Mouse (Mus musculus) bone marrow, adult 2 months (tissue): Measurements from ENCODE around the gene Krtap5-4. TPM values are rescaled to one million over a fixed set of nuclear protein-coding genes. Genes with fewer than 3 reads are reported as not detected.
A peak's percentile ranks its signal among the peaks of the same experiment; 100 is the strongest.
"Not testable (repeated sequence)": the region's sequence is repeated elsewhere in the genome, so short reads cannot be mapped to it uniquely, and the experiment has no call there.

ENCODE experiments used
- H3K27ac ChIP-seq: fragments of 200-500 bp; 2 replicates; pipeline ENCODE4 v1.5.1; 2012; ENCODE audit warnings: low read depth, mild to moderate bottlenecking, control low read depth, inconsistent platforms, low read length; ENCODE audit not compliant: control insufficient read depth, poor library complexity, insufficient read depth
- H3K4me1 ChIP-seq: fragments of 200-500 bp; 2 replicates; pipeline ENCODE4 v1.6.1; 2011; ENCODE audit warnings: low read length; ENCODE audit not compliant: control insufficient read depth, insufficient read depth
- H3K4me3 ChIP-seq: fragments of 200-500 bp; replicated peaks from 2 replicates; pipeline ENCODE3; 2011; ENCODE audit warnings: mild to moderate bottlenecking, low read depth, low read length, control low read depth; ENCODE audit not compliant: control insufficient read depth
- CTCF ChIP-seq: fragments of 200-500 bp; IDR thresholded peaks from 2 replicates; pipeline ENCODE4 v1.5.1; 2011; ENCODE audit warnings: low read length, control low read depth; ENCODE audit not compliant: control insufficient read depth, insufficient read depth
- POLR2A ChIP-seq: fragments of 200-500 bp; IDR thresholded peaks from 2 replicates; pipeline ENCODE4 v1.6.1; 2011; ENCODE audit warnings: low read depth, mild to moderate bottlenecking, control low read depth, low read length, borderline replicate concordance; ENCODE audit not compliant: control insufficient read depth
- WGBS: fragments of 180-500 bp; shearing (Covaris S2); methylation state at CpG from one replicate; pipeline ENCODE4 v1.1.7; 2018; 5-methylcytosine and 5-hydroxymethylcytosine counted together
- polyA plus RNA-seq: library from polyadenylated mRNA; stranded (reverse); fragments of >200 nt; gene quantifications from 2 replicates; pipeline ENCODE4 v1.2.4, GENCODE M21; 2011; ENCODE audit warnings: low replicate concordance; ENCODE audit not compliant: missing spikeins, insufficient read depth, insufficient read length

Gene Krtap5-4
- not detected in 2 replicates for polyA plus RNA-seq

DNA sequence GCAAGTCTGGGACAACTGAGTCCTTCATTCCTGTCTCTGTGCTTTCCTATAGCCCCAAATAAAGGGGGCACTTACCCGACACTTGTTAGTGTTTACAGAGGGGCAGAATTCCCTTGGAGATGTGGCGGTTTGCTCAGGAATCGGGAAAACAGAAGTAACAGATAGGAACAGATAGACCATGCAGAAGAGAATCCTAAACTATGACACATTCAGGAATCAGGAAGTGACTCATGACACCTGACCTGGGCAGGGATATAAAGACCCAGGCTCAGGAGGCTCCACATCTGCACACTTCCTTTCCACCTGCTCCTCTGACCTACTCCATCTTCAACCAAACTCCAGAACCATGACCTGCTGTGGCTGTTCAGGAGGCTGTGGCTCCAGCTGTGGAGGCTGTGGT, at the start of gene Krtap5-4:
Gene Krtap5-4, plus strand, starts transcription at position 301 of the 400 bp plus-strand sequence.
- TF ChIP-seq CTCF (no peak), POLR2A (no peak)
- WGBS: 27% methylated on average over 3 of the region's 3 CpGs
- H3K4me3 ChIP-seq: no peak within 1 kb of the TSS

DNA sequence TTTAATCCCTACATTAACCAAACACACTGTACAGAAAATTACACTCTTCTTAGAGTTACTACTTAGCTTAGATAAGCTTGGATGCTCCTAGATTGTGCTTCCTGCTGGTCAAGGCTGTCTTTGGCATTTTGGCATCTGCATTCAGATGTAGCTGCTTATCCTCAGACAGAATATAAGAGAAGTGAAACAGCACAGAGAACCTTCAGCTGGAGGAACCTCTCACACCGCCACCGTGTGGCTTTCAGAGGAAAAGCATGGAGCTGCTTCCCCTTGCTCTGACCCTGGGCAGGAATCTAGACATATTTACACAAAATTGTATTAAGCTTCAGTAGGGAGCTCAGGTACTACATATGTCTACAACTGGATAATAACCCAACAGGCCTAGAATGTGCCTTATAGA, 47.8 kb upstream of the Krtap5-4 start:
- no peak overlapping the region for H3K27ac ChIP-seq
- no peak for TF ChIP-seq POLR2A
- TF ChIP-seq CTCF: peak; percentile 64
- no peaks in the 10 kb centered on the region for H3K4me1 ChIP-seq
- 0% methylated on average over 2 of the region's 2 CpGs for WGBS
- H3K4me3 ChIP-seq: no peak overlapping the region

More for the DNA sequence above, at the start of gene Krtap5-4:
- no peak within 1 kb of the TSS for H3K27ac ChIP-seq
- no peaks in the 10 kb centered on the region for H3K4me1 ChIP-seq

DNA sequence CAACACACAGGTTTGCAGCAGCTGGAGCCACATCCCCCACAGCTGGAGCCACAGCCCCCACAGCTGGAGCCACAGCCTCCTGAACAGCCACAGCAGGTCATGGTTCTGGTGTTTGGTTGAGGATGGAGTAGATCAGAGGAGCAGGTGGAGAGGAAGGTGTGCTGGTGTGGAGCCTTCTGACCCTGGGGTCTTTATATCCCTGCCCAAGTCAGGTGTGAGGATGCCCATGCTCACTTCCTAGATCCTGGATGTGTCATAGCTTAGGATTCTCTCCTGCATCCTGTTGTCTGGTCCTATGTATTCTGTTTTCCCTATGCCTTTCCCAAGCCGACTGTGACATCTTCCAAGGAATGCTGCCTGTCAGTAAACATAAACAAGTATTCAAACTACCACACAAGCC, 45.1 kb upstream of the Krtap5-4 start, which contains the start of gene Gm2431:
Gene Gm2431, minus strand, starts transcription at position 101 of the 400 bp plus-strand sequence.
- not testable (repeated sequence) for H3K27ac ChIP-seq, H3K4me3 ChIP-seq, H3K4me1 ChIP-seq
- WGBS: 32% methylated on average over 1 of the region's 1 CpGs

DNA sequence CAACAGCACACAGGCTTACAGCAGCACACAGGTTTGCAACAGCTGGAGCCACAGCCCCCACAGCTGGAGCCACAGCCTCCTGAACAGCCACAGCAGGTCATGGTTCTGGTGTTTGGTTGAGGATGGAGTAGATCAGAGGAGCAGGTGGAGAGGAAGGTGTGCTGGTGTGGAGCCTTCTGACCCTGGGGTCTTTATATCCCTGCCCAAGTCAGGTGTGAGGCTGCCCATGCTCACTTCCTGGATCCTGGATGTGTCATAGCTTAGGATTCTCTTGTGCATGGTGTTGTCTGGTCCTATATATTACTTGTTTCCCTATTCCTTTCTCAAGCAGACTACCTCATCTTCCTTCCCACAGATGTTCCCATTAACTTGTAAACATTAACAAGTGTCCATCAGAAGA, 29.1 kb upstream of the Krtap5-4 start, which contains the start of gene Gm4559:
Gene Gm4559, minus strand, starts transcription at position 101 of the 400 bp plus-strand sequence.
- H3K4me3 ChIP-seq, H3K27ac ChIP-seq, H3K4me1 ChIP-seq: not testable (repeated sequence)

DNA sequence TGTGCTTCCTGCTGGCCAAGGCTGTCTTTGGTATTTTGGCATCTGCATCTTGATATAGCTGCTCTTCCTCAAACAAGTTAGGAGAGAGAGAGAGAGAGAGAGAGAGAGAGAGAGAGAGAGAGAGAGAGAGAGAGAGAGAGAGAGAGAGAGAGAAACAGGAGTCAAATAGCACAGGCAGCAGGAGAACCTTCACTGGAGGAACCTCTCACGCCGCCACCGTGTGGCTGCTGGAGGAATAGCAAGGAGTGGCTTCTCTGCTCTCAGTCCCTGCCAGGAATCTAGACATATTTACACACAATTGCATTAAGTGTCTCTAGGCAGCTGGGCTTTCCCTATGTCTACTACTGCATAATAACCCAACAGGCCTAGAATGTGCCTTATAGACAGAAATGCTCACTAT, 25.2 kb upstream of the Krtap5-4 start:
- peak; percentile 61 for TF ChIP-seq CTCF
- WGBS: 0% methylated on average over 3 of the region's 3 CpGs
- not testable (repeated sequence) for H3K4me1 ChIP-seq, H3K4me3 ChIP-seq, H3K27ac ChIP-seq

DNA sequence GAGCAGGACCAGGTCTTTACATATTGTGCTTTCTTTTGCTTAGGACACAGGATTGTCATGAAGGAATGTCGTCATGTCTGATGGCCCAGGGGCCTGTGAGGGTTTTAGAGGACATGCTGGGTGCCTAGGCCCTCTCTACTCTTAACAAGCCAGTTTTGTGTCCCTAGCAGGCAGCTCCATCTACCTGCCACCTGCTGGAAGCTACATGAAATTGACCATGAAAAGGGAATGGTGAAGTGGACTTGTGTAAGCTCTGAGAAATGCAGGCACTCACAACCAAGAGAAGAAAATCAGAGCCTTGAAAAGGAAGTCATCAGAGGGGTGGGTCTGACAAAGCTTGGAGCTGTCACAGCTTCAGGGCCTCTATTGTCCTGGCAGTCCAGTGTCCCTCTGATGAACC, 24.1 kb upstream of the Krtap5-4 start:
- H3K27ac ChIP-seq, H3K4me3 ChIP-seq, H3K4me1 ChIP-seq: not testable (repeated sequence)
- 78% methylated on average over 1 of the region's 1 CpGs for WGBS

DNA sequence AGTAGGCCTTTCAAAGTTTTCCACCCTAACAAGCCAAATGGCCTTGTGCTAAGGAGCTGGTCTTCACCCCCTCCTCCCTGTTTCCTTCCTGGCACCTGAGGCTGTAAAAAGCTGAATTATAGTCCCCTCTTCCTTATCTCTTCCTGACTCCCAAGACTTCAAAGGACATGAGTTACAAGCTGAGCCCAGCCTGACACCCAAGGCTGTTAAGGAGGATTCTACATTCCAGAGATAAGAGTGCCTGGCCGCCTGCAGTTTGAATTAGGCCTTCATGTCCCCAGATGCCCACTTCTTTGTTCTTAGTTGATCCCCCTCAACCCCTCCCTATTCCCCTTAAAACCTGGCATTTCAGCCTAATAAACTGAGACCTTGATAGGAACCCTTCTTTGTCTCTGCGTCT, 20.5 kb upstream of the Krtap5-4 start:
- H3K4me1 ChIP-seq, H3K4me3 ChIP-seq, H3K27ac ChIP-seq: not testable (repeated sequence)
- 87% methylated on average over 2 of the region's 2 CpGs for WGBS

DNA sequence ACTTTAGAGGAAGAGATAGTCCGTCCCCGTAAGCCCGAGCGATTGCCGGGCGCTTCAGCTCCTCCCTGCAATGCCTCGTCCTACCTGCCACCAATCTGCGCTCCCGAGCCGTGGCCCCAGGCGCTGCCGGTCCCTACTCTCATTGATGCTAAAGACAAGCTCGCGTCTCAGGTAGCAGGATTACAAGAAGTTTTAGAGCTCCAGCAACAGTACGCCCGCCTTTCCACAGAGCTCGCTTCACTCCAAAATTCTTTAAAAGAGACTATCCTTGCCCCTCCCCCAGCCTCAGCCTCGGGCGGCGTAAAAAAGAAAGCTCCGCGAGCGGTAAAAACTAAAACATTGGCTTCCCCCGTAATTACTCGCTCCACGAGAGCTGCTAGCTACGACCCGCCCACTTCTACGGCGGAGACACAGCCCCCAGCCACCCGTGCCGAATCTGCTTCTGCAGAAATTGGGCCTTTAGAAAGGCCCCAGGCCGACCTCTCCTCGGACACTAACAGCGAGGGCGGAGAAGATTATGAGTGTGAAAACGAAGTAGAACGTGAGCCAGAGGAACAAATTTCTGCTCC, 19.2 kb upstream of the Krtap5-4 start:
- H3K4me3 ChIP-seq: peak overlapping the region; percentile 66
- WGBS: under 1% methylated on average over 38 of the region's 38 CpGs
- no peak overlapping the region for H3K27ac ChIP-seq
- no peaks in the 10 kb centered on the region for H3K4me1 ChIP-seq
- TF ChIP-seq CTCF: no peak
- TF ChIP-seq POLR2A: no peak

DNA sequence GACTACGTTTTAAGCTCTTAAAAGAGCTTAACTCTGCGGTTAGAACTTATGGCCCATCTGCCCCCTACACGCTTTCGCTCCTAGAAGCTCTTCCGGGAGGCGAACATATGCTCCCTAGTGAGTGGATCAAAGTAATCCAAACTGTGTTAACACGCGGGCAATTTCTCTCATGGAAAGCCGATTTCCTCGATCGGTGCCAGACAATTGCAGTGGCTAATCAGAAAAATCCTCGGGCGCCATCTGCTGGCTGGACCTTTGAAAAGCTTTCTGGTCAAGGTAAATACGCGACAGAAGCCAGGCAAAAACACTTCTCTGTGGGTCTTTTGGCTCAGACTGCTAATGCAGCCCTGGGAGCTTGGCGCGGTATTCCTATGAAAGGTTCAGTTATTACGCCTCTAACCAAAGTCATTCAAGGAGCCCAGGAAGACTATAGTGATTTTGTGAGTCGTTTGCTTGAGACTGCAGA, 18.7 kb upstream of the Krtap5-4 start:
- peak overlapping the region; percentile 66 for H3K4me3 ChIP-seq
- WGBS: under 1% methylated on average over 19 of the region's 19 CpGs
- H3K27ac ChIP-seq: no peak overlapping the region
- H3K4me1 ChIP-seq: no peaks in the 10 kb centered on the region
- peak; percentile 54 for TF ChIP-seq CTCF
- no peak for TF ChIP-seq POLR2A
